Mouse (Mus musculus): ENCODE measurements around the gene Rfx3. TPM values are rescaled to one million over a fixed set of nuclear protein-coding genes. Genes with fewer than 3 reads are reported as not detected.

Rfx3 gene
- total and polyA plus RNA-seq, 3 experiments = 1.1 to 62.0 (median 1.8) TPM

DNA sequence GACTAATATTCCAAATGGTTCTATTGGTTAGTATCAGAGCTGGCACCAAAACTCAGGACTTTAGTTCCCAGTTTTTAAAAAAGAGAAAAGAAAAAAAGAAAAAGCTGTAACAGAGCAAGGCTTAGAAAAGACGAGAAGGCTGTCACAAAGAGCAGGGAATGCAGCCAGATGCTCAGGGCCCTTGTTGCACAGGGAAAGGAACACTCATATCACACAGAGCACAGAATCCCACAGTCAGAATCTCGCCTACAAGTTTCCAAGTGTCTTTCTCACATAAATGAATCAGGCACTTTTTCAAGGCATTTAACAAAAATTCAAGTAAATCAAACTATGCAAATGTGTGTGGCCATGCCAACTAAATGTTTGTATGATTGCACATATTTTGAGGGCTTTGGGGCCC is 94.5 kb downstream of the Rfx3 start:
- Histone ChIP-seq H3K9me3 (replicated peaks; ENCODE audit: insufficient read depth, low read length) (no peaks in the 10 kb centered on the region), H3K27ac (ENCODE audit: control insufficient read depth, low read depth, low read length) (no peak overlapping the region), H3K4me3 (ENCODE audit: control insufficient read depth in 1 of 2, insufficient read depth in 1 of 2, low read depth in 2 of 2, low read length in 2 of 2) (no peak overlapping the region), H3K27me3 (ENCODE audit: control insufficient read depth in 1 of 2, insufficient read depth in 2 of 2, low read length in 2 of 2) (no peaks in the 10 kb centered on the region), H3K4me1 (ENCODE audit: control insufficient read depth in 1 of 2, insufficient read depth in 2 of 2, low read length in 2 of 2) (no peaks in the 10 kb centered on the region), H3K9ac (ENCODE audit: control insufficient read depth, low read depth, low read length, poor library complexity, severe bottlenecking) (no peak overlapping the region), H3K36me3 (ENCODE audit: control insufficient read depth in 1 of 2, insufficient read depth in 2 of 2, low read length in 2 of 2) (no peaks in the 10 kb centered on the region), H3K79me2 (ENCODE audit: control insufficient read depth, insufficient read depth, low read length, poor library complexity) (no peaks in the 10 kb centered on the region)
- TF ChIP-seq RAD21 (IDR thresholded peaks at IDR 0.05; ENCODE audit: low read depth, low read length) (no peak), ETS1 (IDR thresholded peaks at IDR 0.05; ENCODE audit: low read depth, low read length) (no peak), ELF1 (IDR thresholded peaks at IDR 0.05; ENCODE audit: low read depth, low read length) (no peak), ZNF384 (IDR thresholded peaks at IDR 0.05; ENCODE audit: low read depth, low read length) (no peak), MAZ (IDR thresholded peaks at IDR 0.05; ENCODE audit: low read depth, low read length) (no peak), ZKSCAN1 (IDR thresholded peaks at IDR 0.05; ENCODE audit: low read depth, low read length) (no peak), USF2 (IDR thresholded peaks at IDR 0.05; ENCODE audit: borderline replicate concordance in 1 of 2, insufficient read depth in 1 of 2, low read depth in 1 of 2, low read length in 2 of 2) (no peak), TAL1 (IDR thresholded peaks at IDR 0.05; ENCODE audit: low read length) (no peak), ZMIZ1 (IDR thresholded peaks at IDR 0.05; ENCODE audit: low read depth, low read length) (no peak)
- no peak for DNase-seq (ENCODE audit: low read depth, low spot score)

DNA sequence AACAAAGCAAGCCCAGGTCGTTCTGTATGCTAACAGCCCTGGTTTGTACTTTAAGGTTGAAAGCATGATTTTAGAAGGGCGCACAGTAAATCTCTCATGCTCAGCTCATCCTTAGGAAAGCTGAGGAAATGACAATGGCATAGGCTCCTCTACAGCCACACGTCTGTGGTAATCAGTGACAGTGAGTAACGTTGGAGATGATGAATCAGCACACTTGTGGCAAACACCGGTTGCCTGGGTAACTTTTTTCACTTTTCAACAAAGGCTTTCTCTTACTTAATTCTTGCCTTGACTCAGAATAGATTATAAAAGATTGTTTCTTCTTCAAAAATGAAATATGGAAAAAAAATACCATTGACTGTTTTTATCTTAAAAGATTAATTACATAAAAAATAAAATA is 104.0 kb downstream of the Rfx3 start:
- Histone ChIP-seq H3K9ac (ENCODE audit: control insufficient read depth, low read depth, low read length, poor library complexity, severe bottlenecking) (no peak overlapping the region), H3K4me1 (ENCODE audit: control insufficient read depth in 1 of 2, insufficient read depth in 2 of 2, low read length in 2 of 2) (peaks cover 5 to 13% of the 10 kb centered on the region in 2 experiments), H3K27ac (ENCODE audit: control insufficient read depth, low read depth, low read length) (no peak overlapping the region), H3K9me3 (replicated peaks; ENCODE audit: insufficient read depth, low read length) (no peaks in the 10 kb centered on the region), H3K27me3 (ENCODE audit: control insufficient read depth in 1 of 2, insufficient read depth in 2 of 2, low read length in 2 of 2) (no peaks in the 10 kb centered on the region), H3K4me3 (ENCODE audit: control insufficient read depth in 1 of 2, insufficient read depth in 1 of 2, low read depth in 2 of 2, low read length in 2 of 2) (peak overlapping the region in 1 of 2 experiments; percentile 4; a peak in 1 of 4 replicates), H3K79me2 (ENCODE audit: control insufficient read depth, insufficient read depth, low read length, poor library complexity) (no peaks in the 10 kb centered on the region), H3K36me3 (ENCODE audit: control insufficient read depth in 1 of 2, insufficient read depth in 2 of 2, low read length in 2 of 2) (peaks cover 0 to 20% of the 10 kb centered on the region in 2 experiments; a peak in 2 of 4 replicates)
- TF ChIP-seq ETS1 (IDR thresholded peaks at IDR 0.05; ENCODE audit: low read depth, low read length) = peak; percentile 53; the same call in 1 of the 2 replicates
- peak; percentile 34 for TF ChIP-seq RCOR1 (IDR thresholded peaks at IDR 0.05; ENCODE audit: low read depth, low read length)
- TF ChIP-seq MYB (IDR thresholded peaks at IDR 0.05; ENCODE audit: low read depth, low read length) = no peak; the same call in 1 of the 2 replicates
- TF ChIP-seq MAFK (IDR thresholded peaks at IDR 0.05; ENCODE audit: borderline replicate concordance, low read depth, low read length) = peak; percentile 51; the same call in 1 of the 2 replicates
- peak; percentile 26; the same call in 1 of the 2 replicates for TF ChIP-seq MXI1 (IDR thresholded peaks at IDR 0.05; ENCODE audit: low read depth, low read length)
- no peak for TF ChIP-seq USF2 (IDR thresholded peaks at IDR 0.05; ENCODE audit: borderline replicate concordance in 1 of 2, insufficient read depth in 1 of 2, low read depth in 1 of 2, low read length in 2 of 2)
- TF ChIP-seq JUND (IDR thresholded peaks at IDR 0.05; ENCODE audit: low read depth, low read length) = no peak
- no peak for TF ChIP-seq GABPA (IDR thresholded peaks at IDR 0.05; ENCODE audit: low read depth, low read length)
- no peak for TF ChIP-seq CHD1 (IDR thresholded peaks at IDR 0.05; ENCODE audit: low read depth, low read length)
- TF ChIP-seq EP300 (IDR thresholded peaks at IDR 0.05; ENCODE audit: low read depth in 1 of 2, low read length in 2 of 2) = peak; percentile 37 to 66; a peak in 3 of 4 replicates
- peak; percentile 80 for DNase-seq (ENCODE audit: low read depth, low spot score)
